Mouse (Mus musculus) heart, adult 9 months (tissue): ENCODE measurements at regions not wholly inside any gene's neighbourhood (a gene's known extent, or its start where the extent isn't known, plus 50 kb on each side); places are given as distances from the start of the nearest gene placed in this dataset.

Source experiments
- DNase-seq, 2 experiments: peaks; one replicate each; pipeline ENCODE4 v3.0.0; 2022; ENCODE audit warnings: low spot score in 2 of 2

GRCm38 (mm10) chr3:15200990-15201389, 131.1 kb downstream of the Gm9733 start:
- no peak for DNase-seq

- no peak for DNase-seq
Observed at GRCm38 (mm10) chr3:15202760-15203159, 129.3 kb downstream of the Gm9733 start.

GRCm38 (mm10) chr3:15205266-15206229, 126.6 kb downstream of the Gm9733 start:
- no peak for DNase-seq

- no peak for DNase-seq
Observed at GRCm38 (mm10) chr3:15212357-15212756, 119.7 kb downstream of the Gm9733 start.

GRCm38 (mm10) chr3:15217591-15217990, 114.5 kb downstream of the Gm9733 start:
- no peak for DNase-seq

GRCm38 (mm10) chr3:15219275-15219674, 112.8 kb downstream of the Gm9733 start:
- no peak for DNase-seq

GRCm38 (mm10) chr3:15223266-15223665, 108.8 kb downstream of the Gm9733 start:
- DNase-seq: no peak

- no peak for DNase-seq
Observed at GRCm38 (mm10) chr3:15224452-15224851, 107.7 kb downstream of the Gm9733 start.

GRCm38 (mm10) chr3:15228641-15229040, 103.5 kb downstream of the Gm9733 start:
- DNase-seq: no peak

- no peak for DNase-seq
Observed at GRCm38 (mm10) chr3:15230204-15230603, 101.9 kb downstream of the Gm9733 start.

GRCm38 (mm10) chr3:15231433-15231832, 100.7 kb downstream of the Gm9733 start:
- DNase-seq: no peak

GRCm38 (mm10) chr3:15237817-15238432, 94.2 kb downstream of the Gm9733 start:
- DNase-seq: no peak

GRCm38 (mm10) chr3:15242388-15242787, 89.7 kb downstream of the Gm9733 start:
- DNase-seq: no peak

- DNase-seq: no peak
Observed at GRCm38 (mm10) chr3:15243584-15243983, 88.5 kb downstream of the Gm9733 start.

GRCm38 (mm10) chr3:15244999-15245398, 87.1 kb downstream of the Gm9733 start:
- DNase-seq: no peak
